Mouse (Mus musculus) MEL (cell line): ENCODE results near the gene Rgs6.

ENCODE experiments used
- CHD1 ChIP-seq: IDR thresholded peaks from 2 replicates; pipeline ENCODE4 v1.6.1; 2012; ENCODE audit warnings: low read depth, mild to moderate bottlenecking, inconsistent platforms, low read length, improper control_type of control experiment
- CTCF ChIP-seq, 3 experiments: IDR thresholded peaks in 2 of 3; conservative IDR thresholded peaks in 1 of 3; 2 replicates each; pipeline ENCODE4 v1.5.1; 2011 to 2012; ENCODE audit warnings: low read length in 3 of 3, low read depth in 2 of 3, mild to moderate bottlenecking in 2 of 3, improper control_type of control experiment in 1 of 3, inconsistent platforms in 1 of 3, mixed read lengths in 1 of 3, moderate library complexity in 1 of 3; ENCODE audit not compliant: control insufficient read depth in 1 of 3, insufficient read depth in 1 of 3, poor library complexity in 1 of 3, severe bottlenecking in 1 of 3
- GABPA ChIP-seq: IDR thresholded peaks from 2 replicates; pipeline ENCODE4 v1.6.1; 2012; ENCODE audit warnings: low read depth, mild to moderate bottlenecking, inconsistent platforms, low read length, improper control_type of control experiment, moderate library complexity
- HCFC1 ChIP-seq: IDR thresholded peaks from 2 replicates; pipeline ENCODE4 v1.6.1; 2012; ENCODE audit warnings: low read depth, mild to moderate bottlenecking, inconsistent platforms, low read length, improper control_type of control experiment, moderate library complexity
- JUND ChIP-seq: IDR thresholded peaks from 2 replicates; pipeline ENCODE4 v1.6.1; 2011; ENCODE audit warnings: low read depth, mild to moderate bottlenecking, improper control_type of control experiment, low read length
- KAT2A ChIP-seq: conservative IDR thresholded peaks from 2 replicates; pipeline ENCODE4 v1.6.1; 2012; ENCODE audit warnings: low read depth, low read length, improper control_type of control experiment, inconsistent platforms
- MAFK ChIP-seq: IDR thresholded peaks from 2 replicates; pipeline ENCODE4 v1.6.1; 2011; ENCODE audit warnings: low read depth, mild to moderate bottlenecking, low read length, improper control_type of control experiment, borderline replicate concordance
- MAZ ChIP-seq: IDR thresholded peaks from 2 replicates; pipeline ENCODE4 v1.6.1; 2012; ENCODE audit warnings: low read depth, mild to moderate bottlenecking, inconsistent platforms, low read length, improper control_type of control experiment
- MEF2A ChIP-seq: IDR thresholded peaks from 2 replicates; pipeline ENCODE4 v1.6.1; 2014; ENCODE audit warnings: low read depth, mild to moderate bottlenecking, inconsistent platforms, low read length, improper control_type of control experiment; ENCODE audit not compliant: poor library complexity, insufficient replicate concordance, severe bottlenecking; ENCODE audit errors: extremely low read depth
- MYC ChIP-seq: IDR thresholded peaks from 2 replicates; pipeline ENCODE4 v1.6.1; 2011; ENCODE audit warnings: low read depth, mild to moderate bottlenecking, low read length, improper control_type of control experiment, moderate library complexity
- POLR2AphosphoS2 ChIP-seq: IDR thresholded peaks from 2 replicates; pipeline ENCODE4 v1.6.1; 2011; ENCODE audit warnings: low read length, improper control_type of control experiment
- SIN3A ChIP-seq: IDR thresholded peaks from 2 replicates; pipeline ENCODE4 v1.6.1; 2012; ENCODE audit warnings: low read length, improper control_type of control experiment, inconsistent platforms
- USF1 ChIP-seq: IDR thresholded peaks from 2 replicates; pipeline ENCODE4 v1.6.1; 2014; ENCODE audit warnings: low read depth, mild to moderate bottlenecking, inconsistent platforms, low read length, improper control_type of control experiment, moderate library complexity
- ZKSCAN1 ChIP-seq: IDR thresholded peaks from 2 replicates; pipeline ENCODE4 v1.6.1; 2012; ENCODE audit warnings: low read depth, mild to moderate bottlenecking, inconsistent platforms, low read length, improper control_type of control experiment, moderate library complexity

- TF ChIP-seq MAZ (no peak), POLR2AphosphoS2 (no peak), ZKSCAN1 (no peak), CTCF (IDR thresholded peaks at IDR 0.05 in 2 of 3, conservative IDR thresholded peaks at IDR 0.05 in 1 of 3; ENCODE audit: control insufficient read depth in 1 of 3, insufficient read depth in 1 of 3, low read depth in 2 of 3, low read length in 3 of 3, poor library complexity in 1 of 3, severe bottlenecking in 1 of 3) (no peak), JUND (peak; percentile 78; the same call in 1 of the 2 replicates), KAT2A (no peak), MAFK (no peak), MYC (no peak), GABPA (no peak), CHD1 (no peak), SIN3A (no peak), MEF2A (no peak), USF1 (no peak), HCFC1 (no peak)
Measured at GRCm38 (mm10) chr12:83142507-83142906, 554.4 kb downstream of the Rgs6 start.
